Mouse (Mus musculus): ENCODE results near the gene Gm5105. TPM values are rescaled to one million over a fixed set of nuclear protein-coding genes. Genes with fewer than 3 reads are reported as not detected.

Gene Gm5105
- total RNA-seq (2022) = 1 to 10 TPM in 2 of 4 experiments, under 1 TPM in 2; 0.72 to 1.8 (median 1.2) TPM

GRCm38 (mm10) chr3:138067288-138067687 lies at the start of gene Gm5105:
TSS of gene Gm5105 (minus strand) at chr3:138067388.
- no peak for DNase-seq (ENCODE audit: low spot score in 2 of 2)

- DNase-seq (ENCODE audit: low spot score in 2 of 2) = peak; percentile 28 to 61
These were observed 49.7 kb upstream of the Gm5105 start for GRCm38 (mm10) chr3:138116871-138117270.

- no peak for DNase-seq (ENCODE audit: low spot score in 2 of 2)
These were observed 46.9 kb upstream of the Gm5105 start for GRCm38 (mm10) chr3:138114106-138114505.

- no peak for DNase-seq (ENCODE audit: low spot score in 2 of 2)
These were observed 44.0 kb upstream of the Gm5105 start for GRCm38 (mm10) chr3:138110910-138111782.

- no peak for DNase-seq (ENCODE audit: low spot score in 2 of 2)
These were observed 39.7 kb upstream of the Gm5105 start for GRCm38 (mm10) chr3:138106887-138107286.

GRCm38 (mm10) chr3:138105056-138105455 lies 37.9 kb upstream of the Gm5105 start:
- DNase-seq (ENCODE audit: low spot score in 2 of 2) = no peak

GRCm38 (mm10) chr3:138103690-138104089 lies 36.5 kb upstream of the Gm5105 start:
- no peak for DNase-seq (ENCODE audit: low spot score in 2 of 2)

- no peak for DNase-seq (ENCODE audit: low spot score in 2 of 2)
These were observed 34.7 kb upstream of the Gm5105 start for GRCm38 (mm10) chr3:138101936-138102335.

- no peak for DNase-seq (ENCODE audit: low spot score in 2 of 2)
These were observed 30.5 kb upstream of the Gm5105 start for GRCm38 (mm10) chr3:138097718-138098117.

GRCm38 (mm10) chr3:138096263-138097028 lies 29.3 kb upstream of the Gm5105 start:
- no peak for DNase-seq (ENCODE audit: low spot score in 2 of 2)

GRCm38 (mm10) chr3:138095718-138096117 lies 28.5 kb upstream of the Gm5105 start:
- no peak for DNase-seq (ENCODE audit: low spot score in 2 of 2)

GRCm38 (mm10) chr3:138095301-138095700 lies 28.1 kb upstream of the Gm5105 start:
- DNase-seq (ENCODE audit: low spot score in 2 of 2) = no peak

GRCm38 (mm10) chr3:138083896-138084295 lies 16.7 kb upstream of the Gm5105 start:
- DNase-seq (ENCODE audit: low spot score in 2 of 2) = no peak

GRCm38 (mm10) chr3:138083073-138083637 lies 16.0 kb upstream of the Gm5105 start:
- DNase-seq (ENCODE audit: low spot score in 2 of 2) = no peak

- DNase-seq (ENCODE audit: low spot score in 2 of 2) = no peak
These were observed 11.5 kb upstream of the Gm5105 start for GRCm38 (mm10) chr3:138078701-138079100.

GRCm38 (mm10) chr3:138077476-138078340 lies 10.5 kb upstream of the Gm5105 start:
- no peak for DNase-seq (ENCODE audit: low spot score in 2 of 2)

GRCm38 (mm10) chr3:138075209-138075608 lies 8.0 kb upstream of the Gm5105 start:
- DNase-seq (ENCODE audit: low spot score in 2 of 2) = peak in 1 of 2 experiments; percentile 42

GRCm38 (mm10) chr3:138074214-138074613 lies 7.0 kb upstream of the Gm5105 start:
- no peak for DNase-seq (ENCODE audit: low spot score in 2 of 2)

- DNase-seq (ENCODE audit: low spot score in 2 of 2) = peak in 1 of 2 experiments; percentile 59
These were observed 4.4 kb upstream of the Gm5105 start for GRCm38 (mm10) chr3:138071476-138072073.

GRCm38 (mm10) chr3:138071004-138071403 lies 3.8 kb upstream of the Gm5105 start:
- no peak for DNase-seq (ENCODE audit: low spot score in 2 of 2)
